Mouse (Mus musculus): ENCODE data around the gene Tlr9.

GRCm38 (mm10) chr9:106274652-106275180, 52.3 kb downstream of the Tlr9 start:
- TF ChIP-seq CTCF (IDR thresholded peaks at IDR 0.05; ENCODE audit: extremely low read depth, insufficient read length, insufficient replicate concordance, low read depth, low read length) (no peak), POLR2A (IDR thresholded peaks at IDR 0.05; ENCODE audit: low read depth, low read length) (no peak)

Measured in small intestine, adult 2 months (tissue).